Mouse (Mus musculus) embryonic fibroblast, embryonic 13.5 days (primary cell): ENCODE data around the gene Nubp2.

Experiments
- CTCF ChIP-seq: IDR thresholded peaks from 2 replicates; pipeline ENCODE4 v1.5.1; 2011; ENCODE audit warnings: mild to moderate bottlenecking, control low read depth, low read length, moderate library complexity, borderline replicate concordance; ENCODE audit not compliant: insufficient read depth
- POLR2A ChIP-seq: IDR thresholded peaks from 2 replicates; pipeline ENCODE4 v1.6.1; 2011; ENCODE audit warnings: low read depth, mild to moderate bottlenecking, control low read depth, low read length, moderate library complexity

DNA sequence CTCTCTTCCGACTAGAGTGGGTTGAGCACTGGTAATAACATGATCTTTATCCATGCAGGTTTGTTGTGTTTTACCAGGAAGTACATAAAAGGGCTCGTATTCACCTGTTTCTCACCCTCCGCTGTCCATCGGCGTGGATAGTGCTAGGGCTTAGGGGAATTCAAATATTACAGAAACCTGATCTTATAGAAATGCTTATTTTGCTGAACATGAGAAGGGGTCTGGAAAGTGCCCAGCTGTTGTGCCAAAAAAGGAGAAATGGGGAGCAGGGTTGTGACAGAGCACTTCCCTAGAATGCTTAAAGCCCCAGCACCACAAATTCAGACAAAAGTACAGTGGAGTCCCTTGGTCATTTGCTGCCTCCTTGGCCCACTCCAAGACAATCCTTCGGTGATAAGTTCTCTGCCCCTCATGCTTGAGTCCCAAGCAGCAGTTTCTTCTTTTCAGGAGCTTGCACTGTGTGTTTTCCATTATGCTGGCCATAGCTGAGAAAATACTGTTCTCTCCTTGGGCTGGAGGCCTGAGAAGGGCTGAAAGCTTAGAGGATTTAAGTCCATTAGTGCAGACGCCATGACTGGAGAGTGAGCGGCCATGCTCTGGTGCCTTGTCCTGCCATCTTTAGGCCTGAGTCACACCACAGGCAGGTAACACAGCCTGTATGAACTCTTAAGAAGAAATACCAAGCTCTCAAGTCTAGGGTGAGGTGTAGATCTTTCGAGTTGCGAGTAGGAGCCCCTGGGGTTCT lies 34.6 kb downstream of the Nubp2 start:
- TF ChIP-seq CTCF: no peak
- TF ChIP-seq POLR2A: no peak
